Mouse (Mus musculus) limb, embryonic 14.5 days (tissue): ENCODE results near the gene Agtr1b. TPM values are rescaled to one million over a fixed set of nuclear protein-coding genes. Genes with fewer than 3 reads are reported as not detected.

Experiments
- ATAC-seq: fragments of 200-750 bp; cut with Nextera tagmentation; 2 replicates; pipeline ENCODE4 v1.8.0; 2017; ENCODE audit warnings: low read depth, moderate number of reproducible peaks, moderate TSS enrichment; ENCODE audit not compliant: low FRiP score
- DNase-seq: peaks from one replicate; pipeline ENCODE4 v3.0.0-alpha.2; 2015; ENCODE audit warnings: low spot score
- H3K27ac ChIP-seq: fragments of 300-500 bp; sonication (generic); replicated peaks from 2 replicates; pipeline ENCODE4 v1.5.1; 2014; ENCODE audit warnings: low read depth, mild to moderate bottlenecking, low read length, moderate library complexity, mixed read lengths
- H3K27me3 ChIP-seq: fragments of 300-500 bp; sonication (generic); 2 replicates; pipeline ENCODE4 v1.6.1; 2014; ENCODE audit warnings: low read length, mixed read lengths; ENCODE audit not compliant: control insufficient read depth, insufficient read depth
- H3K36me3 ChIP-seq: fragments of 300-500 bp; sonication (generic); 2 replicates; pipeline ENCODE4 v1.6.1; 2014; ENCODE audit warnings: mild to moderate bottlenecking, low read length, moderate library complexity, mixed read lengths; ENCODE audit not compliant: control insufficient read depth, insufficient read depth
- H3K4me1 ChIP-seq: fragments of 300-500 bp; sonication (generic); 2 replicates; pipeline ENCODE4 v1.6.1; 2014; ENCODE audit warnings: antibody characterized with exemption, low read length, mixed read lengths; ENCODE audit not compliant: control insufficient read depth, insufficient read depth
- H3K4me2 ChIP-seq: fragments of 300-500 bp; sonication (generic); replicated peaks from 2 replicates; pipeline ENCODE4 v1.6.1; 2014; ENCODE audit warnings: low read depth, mild to moderate bottlenecking, low read length, moderate library complexity; ENCODE audit not compliant: severe bottlenecking
- H3K4me3 ChIP-seq: fragments of 300-500 bp; sonication (generic); replicated peaks from 2 replicates; pipeline ENCODE4 v1.5.1; 2014; ENCODE audit warnings: low read length
- H3K9ac ChIP-seq: fragments of 300-500 bp; sonication (generic); 2 replicates; pipeline ENCODE4 v1.6.1; 2014; ENCODE audit warnings: mild to moderate bottlenecking, low read depth, low read length, moderate library complexity; ENCODE audit not compliant: severe bottlenecking
- H3K9me3 ChIP-seq: fragments of 300-500 bp; sonication (generic); 2 replicates; pipeline ENCODE4 v1.6.1; 2016; ENCODE audit warnings: low read length; ENCODE audit not compliant: control insufficient read depth
- POLR2A ChIP-seq: fragments of 200-500 bp; IDR thresholded peaks from 2 replicates; pipeline ENCODE4 v1.8.0; 2012; ENCODE audit warnings: inconsistent platforms, mild to moderate bottlenecking, moderate library complexity, borderline replicate concordance; ENCODE audit not compliant: insufficient read depth, insufficient read length; ENCODE audit errors: extremely low read depth
- WGBS: fragments of 180-500 bp; shearing (Covaris S2); extraction: QIAGEN DNeasy Blood & Tissue Kit; methylation state at CpG from one replicate; pipeline ENCODE4 v1.1.7; 2014; 5-methylcytosine and 5-hydroxymethylcytosine counted together
- polyA plus RNA-seq, 2 experiments: library from polyadenylated mRNA; depleted of rRNA in 1 of 2; stranded (reverse) in 1 of 2; unstranded in 1 of 2; fragments of >200 nt; fragmentation: Nextera tagmentation in 1 of 2; extraction: Ambion mirVana in 1 of 2; gene quantifications; 2 replicates each; pipeline versions ENCODE4 v1.2.1 to v1.2.3; 2012 to 2014

The Agtr1b gene
- polyA plus RNA-seq, 2 experiments: 0.17 to 0.19 TPM

DNA sequence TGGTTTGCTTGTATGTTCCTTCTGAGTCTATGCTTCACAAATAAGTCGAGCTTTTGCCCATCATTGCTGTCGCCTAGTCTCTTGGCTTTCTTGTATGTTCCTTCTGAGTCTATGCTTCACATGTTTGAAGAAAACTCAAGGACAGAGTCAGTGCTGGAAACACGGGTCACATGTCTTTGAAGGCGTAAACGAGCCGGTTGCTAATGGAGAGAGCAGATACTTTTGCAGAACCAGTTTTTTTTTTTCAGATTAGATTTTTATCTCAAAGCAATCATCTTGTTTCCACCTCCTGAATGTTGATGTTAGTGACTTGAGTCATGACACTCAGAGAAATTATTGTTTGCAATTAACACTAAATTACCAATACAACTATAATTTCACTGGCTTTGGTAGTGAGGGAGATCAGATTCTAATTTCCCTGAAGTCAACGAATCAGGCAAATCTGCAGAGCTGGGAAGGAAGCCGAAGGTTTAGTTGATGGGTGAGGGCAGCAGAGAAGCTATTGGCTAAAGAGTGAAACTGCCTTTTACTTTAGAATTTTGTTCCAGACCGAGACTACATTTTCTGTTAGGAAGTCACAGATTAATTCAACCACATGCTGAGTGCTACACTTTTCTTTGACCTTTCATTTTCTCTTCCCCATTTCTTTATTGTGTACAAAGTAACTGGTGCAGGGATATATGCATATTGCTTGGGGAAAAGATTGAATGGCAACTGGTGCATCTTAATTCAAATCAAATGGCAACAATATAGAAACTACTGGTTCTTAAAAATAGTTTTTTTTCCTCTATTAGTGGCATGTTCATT is 72.2 kb downstream of the Agtr1b start:
- no peak overlapping the region for H3K9ac ChIP-seq
- WGBS: 79% methylated on average over 9 of the region's 9 CpGs
- no peak overlapping the region for H3K27ac ChIP-seq
- TF ChIP-seq POLR2A: no peak
- no peak overlapping the region for H3K4me3 ChIP-seq
- H3K4me1 ChIP-seq: no peaks in the 10 kb centered on the region
- H3K36me3 ChIP-seq: no peaks in the 10 kb centered on the region
- H3K4me2 ChIP-seq: no peak overlapping the region
- DNase-seq (no peak), ATAC-seq (no peak)
- H3K9me3 ChIP-seq: no peaks in the 10 kb centered on the region
- H3K27me3 ChIP-seq: no peaks in the 10 kb centered on the region

DNA sequence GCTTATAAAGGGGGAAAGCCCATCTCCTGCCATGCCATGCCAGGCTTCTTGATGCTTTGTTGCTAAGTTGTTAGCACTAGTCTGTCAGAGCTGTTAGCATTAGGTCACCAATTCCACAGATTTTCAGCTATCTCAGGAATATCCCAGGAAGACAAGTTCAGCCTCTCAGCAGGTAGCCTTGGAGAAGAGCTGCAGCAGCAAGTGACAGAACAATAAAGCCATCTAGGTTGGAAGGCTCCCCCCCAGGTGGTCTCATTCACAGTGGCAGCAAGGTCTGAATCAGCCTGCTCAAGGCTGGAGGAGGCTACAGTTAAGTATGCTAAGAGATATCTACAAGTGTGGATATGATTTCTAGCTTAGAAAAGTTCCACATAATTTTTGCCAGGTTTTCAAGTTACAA is 75.6 kb downstream of the Agtr1b start:
- no peak overlapping the region for H3K9ac ChIP-seq
- H3K27me3 ChIP-seq: no peaks in the 10 kb centered on the region
- H3K36me3 ChIP-seq: no peaks in the 10 kb centered on the region
- no peak for DNase-seq
- H3K4me2 ChIP-seq: no peak overlapping the region
- H3K4me1 ChIP-seq: no peaks in the 10 kb centered on the region
- no peak for ATAC-seq
- no peak overlapping the region for H3K27ac ChIP-seq
- TF ChIP-seq POLR2A: no peak
- no peaks in the 10 kb centered on the region for H3K9me3 ChIP-seq
- no peak overlapping the region for H3K4me3 ChIP-seq

GRCm38 (mm10) chr3:20288761-20289160 is 78.2 kb downstream of the Agtr1b start:
- Histone ChIP-seq H3K4me1 (no peaks in the 10 kb centered on the region), H3K4me2 (no peak overlapping the region), H3K27me3 (no peaks in the 10 kb centered on the region), H3K9ac (no peak overlapping the region), H3K36me3 (no peaks in the 10 kb centered on the region), H3K4me3 (no peak overlapping the region), H3K9me3 (no peaks in the 10 kb centered on the region), H3K27ac (no peak overlapping the region)
- 89% methylated on average over 2 of the region's 2 CpGs for WGBS
- no peak for ATAC-seq
- DNase-seq: no peak
- no peak for TF ChIP-seq POLR2A

DNA sequence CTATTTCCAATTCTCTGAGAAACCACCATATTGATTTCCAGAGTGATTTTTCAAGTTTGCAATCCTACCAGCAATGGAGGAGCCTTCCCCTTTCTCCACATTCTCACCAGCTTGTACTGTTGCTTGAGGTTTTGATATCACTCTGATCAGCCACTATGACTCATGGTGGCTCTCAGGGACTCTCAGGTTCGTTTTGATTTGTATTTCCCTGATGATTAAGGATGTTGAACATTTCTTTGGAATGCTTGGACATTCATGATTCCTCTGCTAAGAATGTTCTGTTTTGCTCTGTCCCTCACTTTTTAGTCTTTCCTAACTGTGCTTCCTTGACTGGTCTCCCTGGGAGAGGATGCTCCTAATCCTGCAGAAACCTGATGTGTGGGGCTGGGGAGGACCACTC is 85.2 kb downstream of the Agtr1b start:
- no peaks in the 10 kb centered on the region for H3K27me3 ChIP-seq
- H3K36me3 ChIP-seq: no peaks in the 10 kb centered on the region
- WGBS: 60% methylated on average over 1 of the region's 1 CpGs
- H3K9ac ChIP-seq: no peak overlapping the region
- no peak for DNase-seq
- H3K4me2 ChIP-seq: no peak overlapping the region
- H3K4me3 ChIP-seq: no peak overlapping the region
- no peaks in the 10 kb centered on the region for H3K4me1 ChIP-seq
- no peak for ATAC-seq
- no peak overlapping the region for H3K27ac ChIP-seq
- H3K9me3 ChIP-seq: no peaks in the 10 kb centered on the region
- TF ChIP-seq POLR2A: no peak

GRCm38 (mm10) chr3:20275633-20276032 is 91.3 kb downstream of the Agtr1b start, which contains the start of gene Cpb1:
Gene Cpb1 (minus strand): TSS chr3:20275733.
- H3K9me3 ChIP-seq: no peaks in the 10 kb centered on the region
- no peaks in the 10 kb centered on the region for H3K4me1 ChIP-seq
- TF ChIP-seq POLR2A: no peak
- no peak within 1 kb of the TSS for H3K4me3 ChIP-seq
- no peak within 1 kb of the TSS for H3K27ac ChIP-seq
- no peak within 1 kb of the TSS for H3K9ac ChIP-seq
- DNase-seq (no peak), ATAC-seq (no peak)
- no peaks in the 10 kb centered on the region for H3K36me3 ChIP-seq
- no peak within 1 kb of the TSS for H3K4me2 ChIP-seq
- 84% methylated on average over 3 of the region's 3 CpGs for WGBS
- no peaks in the 10 kb centered on the region for H3K27me3 ChIP-seq

Other genes starting within 250 kb of the Agtr1b start
- gene Gyg, start 211.9 kb downstream of the Agtr1b start, polyA plus RNA-seq (2012; rRNA removed): 27.0 and 27.8 TPM in 2 replicates
- 48.9 and 50.9 TPM in 2 replicates for gene Gyg, start 211.9 kb downstream of the Agtr1b start, polyA plus RNA-seq (2014; fragmentation: Nextera tagmentation; extraction: Ambion mirVana)
- 69.3 and 82.2 TPM in 2 replicates for gene Cpa3, start 125.0 kb downstream of the Agtr1b start, polyA plus RNA-seq (2012; rRNA removed)
- gene Cpa3, start 125.0 kb downstream of the Agtr1b start, polyA plus RNA-seq (2014; fragmentation: Nextera tagmentation; extraction: Ambion mirVana): 126 and 177 TPM in 2 replicates
- 0.08 and 0.16 TPM in 2 replicates for gene Cpb1, start 91.4 kb downstream of the Agtr1b start, polyA plus RNA-seq (2012; rRNA removed)
- gene Cpb1, start 91.4 kb downstream of the Agtr1b start, polyA plus RNA-seq (2014; fragmentation: Nextera tagmentation; extraction: Ambion mirVana): 0.22 and 0.28 TPM in 2 replicates